Mouse (Mus musculus): ENCODE data around the gene Fbxl3.

The Fbxl3 gene

DNA sequence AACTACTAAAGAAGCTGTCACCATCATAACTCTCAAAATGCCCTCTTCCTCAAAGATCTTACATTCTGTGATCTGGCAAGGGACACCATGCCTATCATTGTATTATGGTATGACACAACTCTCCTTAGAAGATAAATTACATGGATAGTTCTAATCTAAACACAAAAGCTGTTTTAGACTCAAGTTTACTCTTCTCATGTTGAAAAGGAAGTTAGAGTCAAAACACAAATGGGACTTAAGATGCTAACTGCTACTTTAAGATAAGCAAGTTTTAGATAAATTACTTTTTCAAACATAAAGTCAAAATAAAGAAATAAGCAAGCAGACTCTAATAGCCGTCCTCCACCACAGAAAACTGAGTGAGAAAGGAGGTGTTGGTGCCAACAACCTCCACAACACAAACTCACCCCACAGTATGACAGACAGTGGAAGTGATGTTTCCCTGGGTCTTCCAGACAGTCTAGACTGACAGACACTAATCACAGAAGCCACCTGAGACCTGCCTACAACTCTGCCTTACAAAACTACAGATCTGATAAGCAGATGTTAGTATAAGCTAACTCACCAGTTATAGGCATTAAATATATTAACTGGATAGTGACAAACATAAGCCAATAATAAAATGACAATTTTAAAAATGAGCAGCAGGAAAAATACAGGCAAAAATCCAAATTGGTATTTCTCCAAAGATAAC lies 13.4 kb downstream of the Fbxl3 start:
- DNase-seq (ENCODE audit: low spot score): no peak

DNA sequence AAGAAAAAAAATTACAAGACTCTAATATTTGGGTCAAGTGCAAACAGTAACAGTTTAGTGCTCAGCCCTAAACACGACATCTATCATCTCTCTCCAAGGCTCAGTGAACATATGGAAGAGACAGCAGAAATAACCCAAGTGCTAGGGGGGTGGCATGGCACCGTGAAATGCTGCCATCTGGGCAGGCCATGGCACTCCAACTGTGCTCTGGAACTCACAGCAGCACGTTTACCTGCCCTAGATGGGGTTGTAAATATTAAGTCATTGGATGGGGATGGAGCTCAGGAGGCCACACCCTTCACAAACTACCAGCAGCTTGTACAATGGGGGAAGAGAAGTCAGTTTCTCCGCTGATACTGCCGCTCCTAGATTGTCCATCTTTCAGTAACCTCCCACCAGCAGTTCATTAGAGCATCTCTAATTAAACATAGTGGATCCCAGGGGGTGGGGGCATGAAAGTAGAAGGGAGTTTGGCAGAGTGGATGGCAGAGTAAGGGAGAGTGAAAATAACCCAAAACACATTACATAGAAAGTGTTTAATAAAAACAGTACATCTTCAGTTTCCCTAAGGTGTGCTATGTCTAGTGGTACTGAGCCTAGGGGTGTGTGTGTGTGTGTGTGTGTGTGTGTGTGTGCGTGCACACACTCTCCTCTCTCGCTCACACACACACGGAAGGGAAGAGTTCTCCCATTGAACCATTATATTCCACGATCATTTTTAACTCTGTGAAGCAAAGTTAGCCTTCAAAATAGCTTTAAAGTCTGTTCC lies 20.0 kb downstream of the Fbxl3 start:
- no peak for DNase-seq (ENCODE audit: low spot score)

DNA sequence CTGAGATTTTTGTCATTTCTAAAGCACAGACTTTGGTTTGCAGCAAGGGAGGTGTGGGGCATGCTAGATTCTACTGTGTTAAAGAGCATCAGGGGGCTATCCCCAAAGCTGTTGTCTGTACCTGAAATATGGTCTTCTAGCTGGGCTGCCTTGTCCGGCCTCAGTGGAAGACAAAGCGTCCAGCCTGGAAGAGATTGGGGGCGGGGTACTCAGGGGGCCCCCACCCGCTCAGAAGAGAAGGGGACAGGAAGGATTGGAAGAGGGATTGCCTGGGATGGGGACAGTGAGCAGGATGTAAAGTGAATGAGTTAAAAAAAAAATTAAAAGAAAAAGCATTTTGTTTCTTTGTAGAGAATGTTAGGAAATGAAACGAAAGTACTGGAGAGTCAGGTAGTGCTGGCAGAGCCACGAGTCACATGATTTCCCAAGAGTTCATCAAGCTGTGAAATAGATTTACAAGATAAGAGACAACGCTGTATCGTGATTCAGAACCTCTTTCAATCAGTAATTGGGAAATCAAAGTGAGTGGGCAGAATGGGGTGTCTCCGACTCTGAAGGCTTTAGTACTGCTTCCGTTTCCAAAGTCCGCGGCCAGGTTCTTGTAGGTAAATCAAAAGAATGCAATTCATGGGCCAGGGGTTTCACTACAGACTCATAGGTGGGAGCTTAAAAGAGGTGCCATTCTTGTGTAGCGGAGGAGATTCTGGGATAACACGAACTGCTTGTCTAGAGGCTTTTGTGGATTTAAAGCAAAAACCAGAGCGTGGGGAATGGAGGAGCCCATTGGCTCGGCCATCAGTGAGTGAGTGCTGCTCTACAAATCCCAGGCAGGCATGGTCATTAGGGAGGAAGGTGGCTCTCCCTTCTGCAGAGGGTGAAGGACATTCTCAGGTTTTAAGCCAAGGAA lies 21.1 kb downstream of the Fbxl3 start:
- no peak for DNase-seq (ENCODE audit: low spot score)

DNA sequence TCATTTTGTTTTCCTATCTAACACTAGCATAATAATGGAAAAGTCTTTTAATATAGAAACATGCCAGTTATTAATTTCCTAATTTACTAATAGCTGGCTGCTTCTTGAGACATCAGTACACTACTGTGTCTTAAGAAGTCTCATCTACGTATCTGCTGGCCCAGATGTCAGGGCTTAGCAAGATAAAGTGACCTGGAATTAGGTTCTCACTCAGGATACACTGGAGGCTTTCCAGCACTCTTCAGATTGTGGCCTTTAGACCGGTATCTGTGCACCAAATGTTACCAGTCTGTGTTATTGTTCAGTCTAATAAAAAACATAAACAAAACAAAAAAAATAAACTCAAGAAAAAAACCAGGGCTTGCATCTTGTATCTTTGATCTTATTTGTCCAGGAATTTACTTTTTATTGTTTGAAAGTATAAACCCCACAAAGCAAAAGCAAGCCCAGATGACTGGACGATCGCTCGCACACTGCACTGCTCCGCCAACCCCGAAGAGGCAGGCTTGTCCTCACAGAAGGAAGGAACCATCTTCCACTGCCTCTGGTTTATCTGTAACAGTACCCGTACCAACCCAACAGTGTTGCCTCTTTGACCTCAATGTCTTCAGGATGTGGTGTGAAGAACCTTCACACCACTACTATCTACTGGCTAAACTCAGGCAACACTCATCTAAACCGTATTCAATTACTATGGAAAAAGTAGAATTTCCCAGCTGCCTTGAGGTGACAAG lies 21.9 kb downstream of the Fbxl3 start:
- no peak for DNase-seq (ENCODE audit: low spot score)

DNA sequence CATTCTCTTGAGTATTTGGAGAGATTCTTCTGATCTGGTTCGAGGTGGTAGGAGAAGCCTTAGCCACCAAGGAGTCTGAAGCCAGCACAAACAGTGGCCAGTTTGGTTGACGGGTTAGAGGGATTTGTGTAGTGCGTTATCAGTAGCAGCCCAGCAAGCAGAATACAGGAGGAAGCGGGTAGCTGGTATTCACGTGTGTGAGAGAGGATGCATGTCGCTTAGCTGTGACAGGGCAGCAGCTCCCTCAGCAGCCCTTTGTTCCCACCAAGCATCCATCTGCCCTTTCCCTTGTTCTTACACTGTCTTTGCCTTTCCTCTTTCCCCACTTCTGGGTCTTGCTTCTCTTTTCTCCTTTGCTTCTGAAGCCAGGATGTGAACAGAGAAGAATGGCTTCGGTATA lies 24.2 kb downstream of the Fbxl3 start:
- DNase-seq (ENCODE audit: low spot score): no peak

DNA sequence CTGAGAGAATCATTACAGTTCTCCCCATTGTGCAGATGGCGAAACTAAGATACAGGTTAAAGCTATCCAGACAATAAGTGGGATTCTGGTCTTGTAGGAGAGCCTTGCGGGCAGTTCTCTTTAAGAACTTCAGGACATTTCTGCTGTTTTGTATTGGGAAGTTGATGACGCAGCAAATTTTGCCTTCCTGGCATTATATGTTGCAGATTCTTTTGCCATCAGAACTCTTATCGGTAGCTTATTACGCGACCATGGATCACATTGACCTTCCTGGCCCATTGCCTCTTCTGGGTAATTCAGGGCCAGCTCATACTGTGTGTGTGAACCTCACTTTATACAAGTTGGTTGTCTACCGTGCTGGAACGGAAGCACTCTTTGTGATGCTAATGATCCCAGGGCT lies 25.5 kb downstream of the Fbxl3 start:
- DNase-seq (ENCODE audit: low spot score): no peak

DNA sequence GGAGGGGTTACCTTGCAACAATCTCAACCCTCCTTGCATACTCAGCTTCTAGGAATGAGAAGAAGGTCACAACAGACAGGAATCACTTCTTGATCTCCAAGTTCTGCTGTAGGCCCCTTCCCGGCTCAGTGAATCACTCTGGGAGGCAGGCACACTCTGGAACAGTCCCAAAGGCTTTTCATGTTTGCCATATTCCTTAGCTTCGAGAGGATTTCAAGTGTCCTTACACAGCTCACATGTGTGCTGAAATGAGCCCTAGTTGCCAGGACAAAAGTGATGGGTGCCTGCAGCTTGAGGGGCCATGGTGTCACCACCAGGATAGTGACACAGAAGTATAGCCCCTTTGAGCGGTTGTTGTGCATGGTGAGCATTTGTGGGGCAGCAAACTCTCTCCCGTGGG lies 26.6 kb downstream of the Fbxl3 start:
- no peak for DNase-seq (ENCODE audit: low spot score)

DNA sequence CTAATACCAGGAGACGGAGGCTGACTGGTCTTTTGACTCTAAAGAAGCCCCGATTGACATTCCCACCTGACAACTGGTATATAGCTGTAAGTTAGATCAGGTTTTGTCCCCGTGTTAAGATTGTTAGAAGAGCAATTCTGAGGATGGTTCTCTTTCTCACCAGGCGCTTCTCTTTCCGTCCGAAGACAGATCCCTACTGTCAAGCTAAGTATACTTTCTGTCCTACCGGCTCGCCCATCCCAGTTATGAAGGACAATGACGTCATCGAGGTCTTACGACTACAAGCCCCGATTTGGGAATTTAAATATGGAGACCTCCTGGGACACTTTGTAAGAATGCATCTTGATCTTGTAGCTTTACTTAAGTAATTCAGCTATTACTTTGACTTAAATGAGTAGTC lies 27.9 kb downstream of the Fbxl3 start:
- no peak for DNase-seq (ENCODE audit: low spot score)

DNA sequence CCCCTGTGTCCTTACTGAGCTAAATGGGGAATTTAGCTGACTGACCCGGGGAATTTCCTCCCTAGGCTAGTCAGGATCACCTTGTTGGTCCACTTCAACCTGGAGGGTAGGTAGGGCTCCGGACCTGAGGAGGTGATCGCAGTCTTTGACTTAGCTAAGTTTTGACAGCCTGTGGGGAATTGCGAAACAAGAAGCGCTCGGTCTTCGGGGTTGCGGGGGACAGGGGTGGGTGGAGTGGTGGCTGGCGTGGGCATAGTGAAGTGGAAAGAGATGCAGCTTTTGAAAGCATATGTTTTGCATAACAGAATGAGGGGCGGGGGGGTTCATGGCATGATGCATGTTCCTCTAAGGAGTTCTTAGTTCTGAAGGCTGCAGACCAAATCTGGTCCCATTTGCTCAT lies 28.6 kb downstream of the Fbxl3 start:
- DNase-seq (ENCODE audit: low spot score): no peak

DNA sequence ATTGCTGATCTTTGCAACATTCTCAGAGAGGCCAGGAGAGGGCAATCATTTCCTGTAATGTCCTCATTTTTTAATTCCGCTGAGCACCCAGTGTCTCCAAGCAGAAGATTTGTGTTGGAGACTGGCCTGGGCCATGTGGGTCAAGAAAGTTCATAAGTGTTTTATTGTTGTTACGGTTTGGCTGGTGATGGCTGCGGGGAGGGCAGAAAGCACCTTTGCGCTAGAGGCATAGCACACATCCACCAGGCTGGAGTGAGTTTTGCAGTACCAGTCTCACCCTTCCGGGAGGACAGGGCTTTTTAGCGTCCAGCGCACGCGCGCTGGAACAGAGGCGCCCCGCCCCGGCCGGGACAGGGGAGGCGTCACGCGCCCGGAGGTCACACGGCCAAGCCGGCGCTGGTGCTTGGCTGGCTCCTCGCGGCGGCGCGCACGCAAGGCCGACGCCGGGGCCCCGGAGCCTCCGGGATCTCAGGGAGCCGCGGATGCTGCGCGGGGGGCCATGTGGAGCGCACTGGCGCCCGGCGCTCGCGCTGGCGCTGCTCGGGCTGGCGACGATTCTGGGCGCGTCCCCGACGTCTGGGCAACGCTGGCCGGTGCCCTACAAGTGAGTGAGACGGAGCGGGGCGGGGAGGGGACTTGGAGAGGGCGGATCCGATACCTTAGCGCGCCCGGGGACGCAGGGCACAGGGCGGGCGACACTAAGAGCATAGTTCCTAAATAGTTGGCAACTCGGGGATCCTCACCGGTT lies 29.3 kb downstream of the Fbxl3 start, which contains the start of gene Cln5:
Cln5 (plus strand) TSS at position 353 of the 748 bp plus-strand sequence.
- peak; percentile 91 for DNase-seq (ENCODE audit: low spot score)

DNA sequence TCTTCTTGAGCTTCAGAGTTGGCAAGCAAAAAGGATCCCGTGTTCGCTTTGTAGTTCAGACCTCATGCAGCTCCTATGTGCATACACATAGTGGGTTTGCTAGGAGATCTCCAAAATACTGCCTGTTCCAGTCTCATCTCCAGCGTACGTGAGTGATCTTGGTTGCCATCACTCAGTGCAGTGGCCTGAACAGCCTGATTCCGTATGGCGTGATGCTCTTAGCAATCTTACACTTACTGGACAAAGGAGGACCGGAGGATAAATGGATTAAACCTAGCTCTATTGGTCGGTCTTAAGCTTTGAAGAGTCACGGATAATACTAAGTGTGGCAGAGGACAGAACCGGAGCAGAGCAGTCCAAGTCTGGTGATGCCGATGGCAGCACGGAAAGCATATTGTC lies 29.9 kb downstream of the Fbxl3 start:
- no peak for DNase-seq (ENCODE audit: low spot score)

DNA sequence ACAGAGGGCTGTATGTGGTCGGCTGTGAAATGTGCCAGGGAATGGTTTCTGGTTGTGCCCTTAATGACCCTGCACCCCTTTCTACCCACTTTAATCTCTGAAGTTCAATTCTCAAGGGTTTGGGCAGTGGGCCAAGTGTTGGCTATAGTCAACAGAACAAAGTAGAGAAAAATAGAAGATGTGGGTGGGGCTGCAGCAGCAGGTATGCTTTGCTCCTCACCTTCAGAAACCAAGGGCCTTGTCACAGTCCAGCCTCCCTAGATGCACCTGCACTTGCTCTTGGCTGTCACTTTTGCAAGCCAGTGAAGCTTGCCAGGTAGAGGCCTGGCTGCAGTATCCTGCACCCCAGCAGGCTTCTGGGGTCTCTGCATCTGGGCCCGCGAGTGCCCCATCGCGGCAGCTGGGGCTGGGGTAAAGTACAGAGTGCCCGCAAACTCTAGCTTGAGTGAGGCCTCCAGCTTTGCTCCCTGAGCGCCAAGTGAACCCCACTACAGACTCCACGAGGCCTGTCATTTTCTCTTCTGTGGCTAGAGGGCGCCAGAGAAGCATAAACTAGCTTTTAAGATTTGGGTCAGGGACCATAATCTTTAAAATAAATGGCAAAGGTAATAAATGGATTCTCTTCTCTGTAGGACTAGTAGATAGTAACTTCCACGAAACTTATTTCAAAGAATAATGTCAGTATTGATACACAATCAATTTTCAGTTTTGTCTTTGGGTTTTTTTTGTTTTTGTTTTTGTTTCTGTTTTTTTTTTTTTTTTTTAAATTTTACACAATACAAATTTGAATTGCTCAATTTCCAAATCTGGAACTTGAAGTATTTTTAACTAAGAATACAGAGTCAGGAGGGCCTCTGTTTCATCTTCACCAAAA lies 33.8 kb downstream of the Fbxl3 start:
- no peak for DNase-seq (ENCODE audit: low spot score)

DNA sequence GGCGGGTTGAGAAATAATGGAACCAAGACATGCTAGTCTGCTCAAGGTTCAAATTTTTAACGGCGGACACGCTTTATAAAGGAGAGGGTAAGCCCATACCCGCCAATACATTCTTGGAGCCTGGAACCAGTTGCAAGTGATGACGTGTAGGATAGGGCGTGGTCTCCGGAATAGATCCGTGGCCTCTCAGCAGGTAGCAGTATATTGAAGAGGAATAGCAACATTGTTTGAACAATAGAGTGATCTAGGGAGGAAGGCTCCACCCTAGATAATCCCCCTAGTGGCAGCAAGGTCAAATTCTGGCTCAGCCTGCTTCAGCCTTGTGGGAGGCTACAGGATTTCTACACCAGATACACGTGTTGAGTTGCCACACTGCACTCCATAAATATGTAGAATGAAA lies 39.9 kb downstream of the Fbxl3 start:
- DNase-seq (ENCODE audit: low spot score): no peak

DNA sequence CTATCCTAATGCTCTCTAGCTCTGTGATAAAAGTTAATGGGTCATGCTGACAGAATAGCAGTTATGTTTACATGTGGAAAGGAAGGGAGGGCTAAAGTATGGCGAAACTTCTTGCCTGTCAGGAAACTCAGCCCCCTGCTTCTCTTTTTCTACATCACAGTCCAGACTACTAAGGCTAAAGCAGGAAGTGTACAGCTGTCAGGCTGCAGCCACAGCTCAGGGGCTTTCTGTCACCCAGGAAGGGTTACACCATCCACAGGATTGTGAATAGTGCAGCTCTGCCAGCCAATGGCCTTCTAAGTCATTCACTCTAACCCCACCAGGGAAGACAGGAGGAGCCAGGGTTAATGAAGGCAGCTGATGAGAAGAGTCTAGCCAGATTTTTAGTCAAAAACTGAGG lies 40.4 kb downstream of the Fbxl3 start:
- no peak for DNase-seq (ENCODE audit: low spot score)

DNA sequence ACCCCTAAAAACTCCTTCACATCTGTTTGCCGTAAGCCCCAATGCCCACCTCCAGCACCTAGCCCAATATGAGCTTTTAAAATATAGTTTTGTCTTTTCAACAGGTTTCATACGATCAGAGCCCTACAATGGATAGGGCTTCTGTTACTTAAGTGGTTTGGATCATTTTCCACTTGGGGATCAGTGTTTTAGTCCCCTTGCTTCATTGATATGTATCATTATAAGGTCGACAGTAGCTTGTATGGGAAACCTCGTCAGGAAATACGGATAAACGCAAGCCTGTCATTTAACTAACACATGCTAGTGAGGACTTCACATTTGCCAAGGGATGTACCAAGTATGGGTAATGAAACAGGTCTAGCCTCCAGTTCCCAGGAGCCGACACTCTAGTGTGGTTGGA lies 42.8 kb downstream of the Fbxl3 start:
- no peak for DNase-seq (ENCODE audit: low spot score)

DNA sequence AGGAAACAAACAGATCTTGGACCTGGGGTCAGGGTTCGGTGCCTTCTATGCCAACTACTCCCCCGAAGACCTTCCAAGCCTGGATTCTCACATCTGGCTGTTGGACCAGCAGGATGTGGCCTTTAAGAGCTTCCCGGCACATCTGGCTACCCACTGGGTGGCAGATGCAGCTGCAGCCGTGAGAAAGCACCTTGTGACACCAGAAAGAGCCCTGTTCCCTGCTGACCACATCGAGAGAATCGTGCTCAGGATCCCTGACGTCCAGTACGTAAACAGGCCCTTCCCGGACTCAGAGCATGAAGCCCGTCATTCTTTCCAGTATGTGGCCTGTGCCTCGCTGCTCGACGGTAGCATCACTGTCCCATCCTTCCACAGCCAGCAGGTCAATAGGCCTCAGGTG lies 44.6 kb downstream of the Fbxl3 start:
- no peak for DNase-seq (ENCODE audit: low spot score)

DNA sequence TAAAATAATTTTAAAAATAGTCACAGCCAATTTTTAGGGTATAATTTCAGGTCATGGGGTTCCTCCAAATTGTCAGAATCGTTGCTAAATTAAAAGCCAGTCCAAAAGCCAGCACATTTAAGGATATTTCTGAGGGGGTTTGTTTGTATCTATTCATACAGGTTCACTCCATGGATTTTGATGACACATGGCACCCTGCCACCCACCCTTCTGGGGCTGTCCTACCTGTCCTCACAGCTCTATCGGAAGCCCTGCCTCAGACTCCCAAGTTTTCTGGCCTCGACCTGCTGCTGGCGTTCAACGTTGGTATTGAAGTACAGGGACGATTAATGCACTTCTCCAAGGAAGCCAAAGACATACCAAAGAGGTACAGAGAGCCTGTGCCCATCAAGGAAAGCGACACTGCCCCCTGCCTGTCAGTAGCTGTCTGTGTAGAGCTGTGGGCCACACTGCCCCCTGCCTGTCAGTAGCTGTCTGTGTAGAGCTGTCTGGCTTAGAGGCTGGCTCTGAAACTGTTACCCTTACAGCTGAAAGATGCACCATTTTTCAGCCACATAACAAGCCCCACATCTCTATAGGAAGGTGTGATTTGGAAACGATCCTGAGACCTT lies 48.1 kb downstream of the Fbxl3 start:
- peak; percentile 39 for DNase-seq (ENCODE audit: low spot score)

DNA sequence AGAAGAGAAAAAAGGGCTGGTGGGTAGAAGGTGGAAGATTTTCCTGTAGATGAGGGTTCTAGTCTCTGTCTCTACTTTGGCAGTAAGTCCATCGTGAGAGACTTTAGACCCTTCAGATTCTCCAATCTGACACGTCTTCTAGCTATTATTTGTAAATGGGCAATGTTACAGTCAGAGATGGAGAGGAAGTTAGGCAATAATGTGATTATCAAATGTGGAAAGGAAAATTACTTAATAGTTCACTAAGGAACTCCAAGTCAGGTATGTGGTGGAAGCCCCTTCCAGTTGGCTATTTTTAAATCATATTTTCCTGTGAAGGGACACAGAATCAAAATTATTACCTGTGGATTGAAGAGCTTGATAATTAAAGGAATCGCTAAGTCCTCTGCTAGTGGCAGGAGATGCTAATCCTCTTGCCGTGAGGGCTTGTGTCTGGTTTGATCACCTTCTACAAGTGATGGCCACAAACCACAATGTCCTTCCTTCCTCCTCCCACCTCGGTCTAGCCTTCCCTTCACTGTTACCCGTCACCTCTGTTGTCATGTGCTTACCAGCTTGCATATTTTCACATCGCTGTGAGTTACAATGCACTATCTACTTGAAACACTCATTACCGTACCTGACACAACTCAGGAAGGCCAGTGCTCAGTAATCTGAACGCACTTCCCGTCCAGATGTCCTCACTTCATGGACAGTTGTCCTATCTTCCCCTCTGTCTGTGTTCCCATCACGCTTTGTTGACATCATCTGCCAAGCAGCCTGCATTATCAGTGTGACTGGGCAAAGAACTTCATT lies 50.9 kb downstream of the Fbxl3 start:
- DNase-seq (ENCODE audit: low spot score): no peak

DNA sequence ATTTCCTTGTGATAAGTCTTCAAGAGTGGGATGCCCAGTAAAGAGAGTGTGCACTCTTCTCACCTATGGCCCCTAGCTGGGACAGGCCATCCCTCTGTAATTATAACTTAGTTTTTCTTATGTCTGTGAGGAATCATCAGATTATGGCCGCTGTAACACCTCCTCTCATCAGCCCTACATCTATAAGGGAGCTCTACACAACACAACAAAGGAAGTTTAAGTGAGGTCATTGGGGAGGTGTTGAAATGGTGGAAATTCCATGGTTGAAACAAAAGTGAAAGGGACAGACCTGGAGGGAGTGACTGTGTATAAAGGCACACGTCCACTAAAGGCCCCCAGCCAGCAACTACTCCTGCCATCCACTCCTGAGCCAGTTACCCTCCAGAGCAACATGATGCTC lies 52.7 kb downstream of the Fbxl3 start, which contains the start of gene Acod1:
Acod1 (plus strand) TSS at position 301 of the 400 bp plus-strand sequence.
- DNase-seq (ENCODE audit: low spot score): no peak
